Mouse (Mus musculus) CD8-positive naive resting alpha-beta T cell, adult 2 months (primary cell): ENCODE results near the gene Arxes2.
"Not testable (repeated sequence)": the region's sequence is repeated elsewhere in the genome, so short reads cannot be mapped to it uniquely, and the experiment has no call there.

ENCODE experiments used
- DNase-seq, 2 experiments: peaks; one replicate each; pipeline ENCODE4 v3.0.0; 2022; ENCODE audit warnings: low read depth in 2 of 2, low spot score in 2 of 2

The Arxes2 gene

DNA sequence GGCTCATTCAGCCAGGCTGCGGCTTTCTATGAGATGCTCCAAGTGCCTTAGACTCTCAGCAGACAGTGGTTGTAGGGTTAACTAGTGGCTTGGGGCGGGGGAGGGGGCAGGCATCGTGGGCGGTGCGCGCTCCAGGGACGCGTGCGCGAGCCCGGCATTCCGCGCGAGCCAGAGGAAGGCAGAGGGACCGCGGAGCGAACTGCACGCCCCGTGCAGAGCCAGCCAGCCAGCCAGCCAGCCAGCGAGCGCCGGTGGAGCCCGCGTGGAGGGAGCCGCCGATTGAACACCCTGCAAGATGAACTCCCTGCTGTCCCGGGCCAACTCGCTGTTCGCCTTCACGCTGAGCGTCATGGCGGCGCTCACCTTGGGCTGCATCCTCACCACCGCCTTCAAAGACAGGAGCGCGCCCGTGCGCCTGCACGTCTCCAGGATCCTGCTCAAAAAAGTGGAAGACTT, at the start of gene Arxes2:
Gene Arxes2, plus strand, starts transcription at position 161 of the 456 bp plus-strand sequence.
- not testable (repeated sequence) for DNase-seq

DNA sequence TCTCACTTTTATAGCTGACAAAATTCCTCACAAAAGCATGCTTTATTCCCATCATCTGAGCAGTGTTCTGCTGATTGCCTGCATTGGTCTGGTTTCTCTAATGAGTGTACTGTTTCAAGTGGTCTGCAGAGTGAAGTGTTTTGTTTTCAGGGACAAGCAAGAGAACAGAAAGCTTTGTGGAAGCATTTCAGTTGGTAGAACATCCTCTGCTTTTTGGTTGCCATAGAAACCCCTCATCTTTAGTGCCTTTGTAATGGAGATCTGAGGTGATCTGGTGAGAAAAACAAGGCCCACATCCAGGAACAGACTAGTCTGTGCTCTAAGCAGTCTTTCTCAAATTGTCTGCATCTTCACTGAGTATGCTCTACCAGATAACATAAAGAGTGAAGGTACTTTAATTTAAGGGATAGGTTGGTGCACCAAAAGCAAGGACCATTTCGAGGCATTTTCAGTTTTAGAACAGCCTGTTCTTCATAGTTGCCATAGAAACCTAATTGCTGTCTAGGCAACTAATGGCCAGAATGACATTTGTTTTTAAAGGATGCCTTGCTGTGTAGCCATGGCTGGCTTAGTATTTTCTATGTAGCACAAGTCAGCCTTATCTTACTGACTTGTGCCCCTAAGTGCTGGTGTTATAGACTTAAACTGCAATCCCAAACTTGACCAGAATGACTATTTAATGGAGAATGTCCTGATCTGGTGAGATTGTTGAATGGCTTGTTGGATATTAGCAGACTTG, 44.8 kb upstream of the Arxes2 start:
- DNase-seq = no peak

DNA sequence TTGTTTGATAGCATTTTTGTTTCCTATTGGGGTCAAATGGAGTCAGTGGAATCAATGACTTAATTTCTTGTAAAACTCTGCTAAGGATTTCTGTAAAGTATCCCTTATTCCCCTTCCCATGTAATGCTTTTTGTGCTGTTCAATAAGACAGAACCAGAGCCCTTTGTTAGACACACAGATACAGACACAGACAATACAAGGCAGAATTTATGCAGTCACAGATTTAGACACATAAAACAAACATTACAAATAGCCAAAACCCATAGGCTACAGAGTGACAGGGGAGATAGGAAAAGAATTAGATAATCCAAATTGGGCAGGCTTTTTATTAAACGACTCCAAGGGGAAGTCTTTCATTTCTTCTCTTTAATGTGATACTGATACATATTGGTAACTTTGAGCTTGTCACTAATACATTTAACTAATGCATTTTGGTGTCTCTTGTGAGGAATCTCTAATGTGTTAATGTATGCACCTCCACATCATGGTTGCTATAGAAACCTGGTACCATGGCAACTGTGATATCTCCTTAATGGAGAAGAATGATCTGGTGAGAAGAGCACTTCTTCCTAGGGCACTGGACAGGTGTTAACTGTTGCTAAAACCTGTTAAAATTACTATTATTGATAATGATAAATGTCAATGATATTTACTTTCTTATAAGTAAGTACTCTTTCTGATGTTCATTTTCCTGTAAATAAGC, 36.5 kb upstream of the Arxes2 start:
- DNase-seq = no peak

DNA sequence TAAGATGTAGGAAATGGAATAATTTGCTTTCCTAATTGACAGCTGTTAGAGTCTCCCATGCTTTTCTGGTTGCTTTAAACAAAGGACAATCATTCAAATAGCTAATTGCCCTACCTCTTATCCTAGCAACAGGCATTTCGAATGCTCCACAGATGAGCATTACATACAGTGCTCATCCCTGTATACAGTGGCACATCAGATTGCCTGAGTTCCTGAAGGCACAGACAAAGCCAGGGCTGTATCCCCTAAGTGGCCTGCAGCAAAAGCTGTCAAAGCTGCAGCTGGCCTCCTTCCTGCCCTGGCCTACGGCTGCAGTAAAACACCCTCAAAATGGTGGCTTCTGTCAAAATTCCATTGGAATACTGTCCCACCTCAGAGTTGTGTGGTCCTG, 35.9 kb upstream of the Arxes2 start:
- no peak for DNase-seq

DNA sequence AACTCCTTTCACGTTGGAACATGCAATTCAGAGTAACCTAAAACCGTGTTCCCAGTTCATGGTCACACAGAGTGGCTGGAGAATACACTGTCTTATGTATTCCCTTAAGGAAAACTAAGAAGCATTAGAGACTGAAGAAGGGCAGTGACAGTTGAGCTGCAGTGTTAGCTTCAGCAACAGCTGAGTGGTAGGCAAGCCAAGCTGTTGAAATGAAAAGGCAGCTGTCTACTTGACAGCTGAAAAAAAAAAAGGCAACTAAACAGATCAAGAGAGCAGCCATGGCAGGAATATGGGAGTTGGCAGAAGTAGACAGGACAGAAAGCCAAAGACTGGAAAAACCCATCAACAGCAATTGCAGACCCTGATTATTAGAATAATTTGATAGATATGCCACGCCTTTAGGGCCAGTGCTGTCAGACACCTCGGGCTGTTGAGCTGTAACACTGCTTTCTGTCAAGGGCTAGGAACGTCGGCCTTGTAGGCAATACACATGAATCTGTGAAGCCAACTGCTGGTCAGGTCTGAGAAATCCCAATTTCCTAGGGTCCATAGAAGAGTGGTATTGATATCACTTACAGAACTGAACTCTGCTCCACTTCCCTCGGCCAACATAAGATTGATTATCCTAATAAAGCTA, 34.9 kb upstream of the Arxes2 start:
- no peak for DNase-seq

DNA sequence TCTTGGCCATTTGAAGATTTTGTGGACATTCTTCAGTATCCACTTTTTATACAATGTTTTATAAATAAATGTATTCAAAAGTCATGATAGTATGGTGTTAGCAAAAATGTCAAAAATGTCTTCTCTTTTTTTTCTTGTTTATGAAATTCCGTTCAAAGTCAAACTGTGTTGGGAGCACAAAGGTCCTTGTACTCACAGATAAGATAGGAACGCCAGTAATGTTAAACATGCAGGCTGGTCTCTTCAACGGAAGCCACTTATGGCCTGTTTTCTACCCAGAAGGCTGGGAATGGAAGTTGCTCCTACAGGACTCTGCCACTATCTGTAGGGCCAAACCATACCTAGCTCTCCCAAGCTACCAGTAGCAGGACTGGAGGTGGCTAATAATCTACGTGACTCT, 34.1 kb upstream of the Arxes2 start:
- no peak for DNase-seq

DNA sequence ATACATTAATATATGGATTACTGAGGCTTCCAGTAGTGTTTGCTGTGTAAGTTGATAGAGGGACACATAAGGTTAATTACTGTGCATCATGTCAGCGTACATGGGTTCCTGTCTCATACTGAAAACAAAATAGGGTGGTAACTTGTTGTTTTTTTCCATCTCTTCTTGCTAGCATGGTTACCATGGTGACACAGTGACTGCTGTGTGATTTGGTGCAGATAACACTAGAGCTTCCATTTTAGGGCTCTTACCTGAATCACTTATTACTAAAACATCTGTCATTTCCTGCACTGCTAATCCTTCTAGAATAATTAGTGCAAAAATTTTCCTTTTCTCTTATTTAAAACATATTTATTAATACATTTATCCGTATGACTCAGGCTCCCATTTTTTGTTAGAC, 31.3 kb upstream of the Arxes2 start:
- no peak for DNase-seq

DNA sequence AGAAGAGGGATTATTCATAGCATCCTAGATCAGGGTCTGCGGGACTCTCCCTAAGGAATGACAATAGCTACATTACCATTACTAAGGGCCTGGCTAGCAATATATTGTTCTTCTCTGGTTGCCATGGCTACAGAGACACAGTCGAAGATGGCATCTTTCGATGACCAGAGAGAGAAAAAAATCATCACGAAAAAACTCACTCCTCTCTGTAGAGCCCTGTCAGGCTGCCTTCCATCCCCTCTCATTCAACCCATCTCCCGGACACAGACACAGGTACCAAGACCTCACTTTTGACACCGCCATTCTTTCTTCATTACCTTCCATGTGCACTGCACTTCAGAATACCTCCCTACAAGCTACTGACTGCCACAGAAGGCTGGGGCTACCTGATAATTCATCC, 30.5 kb upstream of the Arxes2 start:
- no peak for DNase-seq

DNA sequence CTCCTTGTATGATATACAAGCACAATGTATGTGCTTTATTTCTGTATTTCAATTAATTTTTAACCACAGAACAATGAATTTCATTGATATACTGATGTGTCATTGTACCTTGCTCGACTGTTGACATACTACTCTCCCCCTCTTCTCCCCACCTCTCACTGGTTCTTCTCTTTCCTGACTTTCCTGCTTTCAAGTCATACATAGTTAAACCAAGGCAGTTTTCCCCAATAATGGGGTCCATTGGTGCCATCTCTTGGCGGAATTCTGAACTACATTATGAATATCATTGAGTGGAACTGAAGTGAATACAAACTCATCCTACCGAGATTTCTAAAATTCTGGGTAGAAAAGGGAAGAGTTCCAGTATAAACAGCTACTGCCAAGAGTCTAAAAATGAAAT, 30.0 kb upstream of the Arxes2 start:
- peak in 1 of 2 experiments; percentile 5 for DNase-seq

DNA sequence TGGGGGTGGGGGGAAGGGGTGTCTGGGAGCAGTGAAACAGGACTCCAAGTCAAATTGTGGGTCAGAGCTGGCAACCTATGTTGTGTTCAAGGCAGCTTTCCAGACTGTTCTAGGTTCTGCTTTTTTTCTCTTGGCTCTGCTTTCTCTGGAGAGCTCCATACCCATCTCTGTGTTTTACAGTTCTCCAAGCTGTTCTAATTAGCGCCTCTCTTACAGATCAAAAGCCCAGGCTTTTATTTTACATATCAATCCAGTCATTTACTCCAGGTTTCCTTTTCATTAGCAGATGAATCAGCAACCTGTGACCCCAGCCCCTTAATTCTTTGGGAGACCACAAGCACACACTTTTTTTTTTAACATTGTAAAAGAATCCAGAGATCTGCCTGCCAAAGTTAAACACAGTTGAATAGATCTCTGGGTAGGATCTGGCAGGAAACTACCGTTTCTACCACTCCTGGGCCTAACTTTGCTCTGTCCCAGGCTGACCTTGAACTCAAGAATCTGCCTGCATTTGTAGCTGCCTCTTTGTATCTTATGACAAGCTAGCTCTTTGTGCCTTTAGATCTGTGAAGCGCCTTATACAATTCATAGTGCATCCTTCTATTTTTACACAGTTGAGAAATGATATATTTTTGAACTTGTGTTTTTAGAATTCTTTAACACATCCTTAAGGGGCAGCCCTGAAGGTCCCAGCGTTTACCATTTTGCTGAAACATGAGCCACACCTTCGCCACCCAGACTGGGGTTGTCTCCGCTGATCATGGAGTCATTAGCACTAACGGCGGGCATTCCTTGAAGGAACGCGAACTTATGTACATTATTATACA, 19.8 kb upstream of the Arxes2 start:
- DNase-seq = no peak

DNA sequence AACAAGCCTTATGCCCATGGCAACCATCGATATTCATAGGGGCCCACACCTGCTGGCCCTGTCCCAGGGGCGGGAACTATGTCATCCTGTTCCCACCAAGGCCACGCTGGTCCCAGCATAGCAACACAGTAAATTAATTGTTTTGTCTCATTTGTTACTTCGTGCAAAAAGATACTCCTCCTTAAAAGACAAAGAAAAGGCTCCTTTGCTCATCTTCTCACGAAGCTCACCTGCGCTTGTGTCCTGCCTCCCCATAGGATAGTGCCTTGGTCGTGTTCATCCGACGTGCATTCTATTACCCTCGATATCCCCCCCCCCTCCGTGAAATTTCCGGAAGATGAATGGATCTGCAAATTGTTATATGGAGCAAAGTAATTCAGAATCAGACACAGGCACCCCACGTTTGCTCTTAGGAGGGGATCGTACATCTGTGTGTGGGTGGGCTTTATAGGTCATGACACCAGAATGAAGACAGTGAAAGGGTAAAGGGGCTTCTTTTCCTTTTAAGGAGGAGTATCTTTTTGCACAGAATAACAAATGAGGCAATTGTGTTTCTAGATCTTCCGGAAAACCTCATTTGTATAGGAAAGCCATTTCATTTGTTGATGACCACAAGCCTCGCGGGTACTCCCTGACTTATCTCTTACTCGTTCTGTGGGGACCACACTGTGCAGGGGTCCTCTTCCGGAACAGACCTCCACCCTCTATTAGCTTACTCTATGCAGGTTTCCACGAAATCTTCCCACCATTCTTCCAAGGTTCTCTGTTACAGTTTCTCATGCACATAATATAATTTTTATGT, 19.0 kb upstream of the Arxes2 start:
- no peak for DNase-seq

DNA sequence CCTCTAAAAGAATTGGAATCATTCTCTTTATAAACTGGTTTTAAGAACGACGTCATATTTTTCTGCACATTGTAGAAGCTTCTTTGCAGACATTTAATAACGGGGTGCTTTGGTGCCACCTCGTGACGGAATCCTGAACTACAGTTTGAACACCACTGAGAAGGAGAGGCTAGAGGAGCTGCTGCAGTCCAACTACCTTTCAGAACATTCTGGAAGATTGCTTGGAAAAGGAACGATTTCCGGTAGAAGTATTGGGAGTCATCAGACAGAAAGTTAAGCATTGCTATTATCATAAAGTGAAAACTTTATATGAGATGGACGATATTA, 18.4 kb upstream of the Arxes2 start:
- DNase-seq = peak; percentile 3 to 60

DNA sequence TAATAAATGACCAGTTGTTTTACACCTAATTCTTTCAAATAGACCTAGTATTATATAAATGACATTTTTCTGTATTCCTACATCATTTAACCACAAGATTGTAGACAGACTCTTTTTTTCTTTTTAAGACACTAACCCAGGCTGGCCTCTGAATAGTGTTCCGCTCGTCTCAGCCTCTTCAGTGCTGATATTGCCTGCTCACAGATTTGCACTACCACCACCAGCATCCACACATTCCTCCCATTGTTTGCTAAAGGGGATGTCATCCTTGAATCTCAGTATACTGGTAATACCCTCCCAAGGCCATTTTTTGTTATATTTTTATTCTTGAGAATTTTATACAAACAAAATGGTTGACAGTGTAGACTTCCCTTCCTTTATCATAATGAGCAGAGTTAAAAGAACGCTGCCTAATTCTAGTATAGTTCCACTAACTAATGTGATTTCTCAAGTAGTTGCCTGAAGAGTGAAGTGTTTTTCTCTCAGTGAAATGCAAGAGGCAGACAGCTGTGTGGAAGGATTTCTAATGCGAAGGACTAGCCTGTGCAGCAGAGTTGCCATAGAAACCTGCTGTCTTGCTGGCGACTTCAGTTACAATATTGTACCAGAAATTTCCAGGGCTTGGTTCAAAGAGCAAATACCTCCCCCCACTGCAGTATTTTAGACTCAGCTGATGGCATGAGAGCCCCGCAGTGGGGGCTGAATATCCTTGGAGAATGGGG, 8.9 kb upstream of the Arxes2 start:
- no peak for DNase-seq

DNA sequence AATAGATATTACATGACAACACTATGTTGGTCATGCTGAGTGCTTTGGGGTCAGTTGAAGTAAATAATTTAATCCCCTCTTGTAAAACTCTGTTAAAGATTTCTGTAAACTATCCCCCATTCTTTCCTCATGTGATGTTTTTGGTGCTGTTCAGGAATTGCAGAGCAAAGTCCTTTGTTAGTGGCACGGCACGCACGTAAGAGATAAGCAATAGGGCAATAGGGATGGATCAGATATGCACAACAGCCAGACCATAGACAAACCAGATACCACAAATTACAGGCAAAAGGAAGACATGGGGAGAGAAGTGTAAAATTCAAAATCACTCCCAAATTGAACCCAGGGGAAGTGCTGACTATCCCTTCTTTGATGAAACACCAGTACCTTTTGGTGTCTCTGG, 7.4 kb upstream of the Arxes2 start:
- DNase-seq = no peak

DNA sequence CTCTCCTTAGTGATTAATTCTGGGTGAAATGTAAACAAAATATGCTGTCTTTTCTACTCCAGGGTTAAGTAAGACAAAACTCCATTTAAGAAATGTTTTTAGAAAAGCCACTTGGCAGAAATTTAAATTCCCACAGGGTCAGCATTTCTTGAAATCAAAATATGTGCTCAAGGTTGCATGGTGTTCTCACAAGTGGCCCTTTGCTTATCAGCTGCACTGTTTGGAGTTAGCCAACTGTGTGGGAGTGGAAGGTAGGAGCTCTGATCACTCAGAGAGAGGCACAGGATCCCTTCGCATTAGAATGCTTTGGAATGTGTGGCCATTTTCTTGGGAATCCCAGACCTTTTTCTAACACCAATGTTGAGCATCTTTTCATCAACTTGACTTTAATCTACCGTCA, 3.0 kb upstream of the Arxes2 start:
- DNase-seq = no peak

DNA sequence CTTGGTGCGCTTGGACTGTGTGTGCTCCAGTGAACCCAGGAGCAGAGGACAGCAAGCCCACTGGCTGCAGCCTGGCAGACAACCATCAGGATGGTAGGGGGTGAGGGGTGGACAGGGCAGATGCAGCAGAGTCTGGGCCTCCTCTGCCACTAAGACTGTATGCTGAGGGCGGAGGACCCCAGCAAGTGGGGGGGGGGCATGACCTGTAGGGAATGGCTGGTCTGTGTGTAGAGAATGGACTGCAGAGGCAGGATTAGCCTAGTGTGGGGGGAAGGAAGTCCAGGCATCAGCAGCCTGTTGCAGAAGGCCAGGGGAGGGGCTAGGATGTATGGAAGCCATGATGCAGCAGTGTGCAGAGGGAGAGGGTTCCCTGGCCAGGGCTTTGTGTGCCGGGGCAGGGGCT, 431 bp upstream of the Arxes2 start:
- not testable (repeated sequence) for DNase-seq

DNA sequence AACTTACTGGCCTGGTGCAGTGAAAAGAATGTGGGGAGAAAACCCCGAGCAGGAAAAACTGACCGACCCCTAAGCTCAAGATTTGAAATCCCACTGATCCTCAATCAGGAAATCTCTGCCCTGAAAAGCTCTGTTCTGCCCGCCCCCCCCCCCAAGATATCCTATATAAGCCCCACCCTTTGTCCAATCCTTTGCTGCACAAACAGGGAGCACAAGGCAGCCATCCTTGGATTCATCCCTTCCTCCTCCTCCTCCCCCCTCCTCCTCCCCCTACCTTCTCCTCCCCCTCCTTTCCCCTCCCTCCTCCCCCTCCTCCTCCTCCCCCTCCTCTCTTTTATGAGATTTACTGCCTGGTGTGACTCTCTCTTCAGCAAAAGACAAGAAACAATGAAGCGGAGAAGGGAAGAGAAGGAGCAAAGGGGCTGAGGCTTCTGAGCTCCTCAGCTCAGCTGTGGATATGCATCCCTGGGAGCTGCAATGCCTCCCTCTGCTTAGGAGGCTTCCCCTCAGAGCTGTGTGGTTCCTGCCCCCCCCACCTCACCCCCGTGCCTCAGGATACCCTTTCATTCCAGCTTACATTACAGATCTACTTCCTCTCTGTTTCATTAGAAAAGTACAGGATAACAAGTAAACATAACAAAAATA, 13.7 kb downstream of the Arxes2 start:
- no peak for DNase-seq

DNA sequence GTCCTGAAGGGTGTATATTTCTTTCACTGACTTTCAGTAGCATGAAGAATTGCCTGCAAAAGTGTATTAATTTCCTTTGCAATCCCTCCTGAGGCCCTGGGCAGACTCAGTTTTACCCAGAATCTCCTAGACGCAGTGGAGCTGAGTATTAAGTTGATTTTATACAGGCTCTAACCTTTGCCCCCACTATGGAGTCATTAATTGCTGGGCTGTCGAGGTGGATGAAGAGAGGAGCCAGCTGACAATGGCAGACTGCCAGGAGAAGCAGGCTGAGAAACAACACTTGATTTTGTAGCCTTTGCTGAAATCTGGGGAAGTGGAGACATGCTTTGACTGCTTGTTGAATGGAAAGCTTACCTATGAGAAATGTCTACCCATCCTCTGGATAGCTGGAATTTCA, 20.8 kb downstream of the Arxes2 start:
- DNase-seq = no peak

DNA sequence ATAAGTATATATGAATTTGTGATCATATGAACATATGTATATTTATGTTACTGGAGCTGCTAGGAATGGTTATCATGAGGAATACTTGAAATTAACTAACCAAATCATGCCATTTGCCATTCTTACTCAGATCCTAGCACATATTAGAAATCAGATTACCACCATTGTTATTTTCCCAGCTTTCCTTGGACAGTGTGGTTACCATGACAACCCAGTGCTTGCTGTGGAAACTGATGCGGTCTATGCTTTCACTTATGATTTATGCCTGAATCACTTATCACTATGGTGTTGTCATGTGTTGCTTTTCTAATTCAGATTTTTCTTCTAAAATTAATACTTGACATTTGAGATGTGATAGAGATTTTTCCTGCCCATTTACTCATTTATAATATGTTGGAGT, 36.7 kb downstream of the Arxes2 start:
- DNase-seq = no peak
